Mouse (Mus musculus) MEL (cell line): ENCODE results near the gene Serpind1. TPM values are rescaled to one million over a fixed set of nuclear protein-coding genes. Genes with fewer than 3 reads are reported as not detected.

Experiments
- DNase-seq: peaks from one replicate; pipeline ENCODE4 v3.0.0; 2011; ENCODE audit warnings: low read depth, low spot score
- H3K27ac ChIP-seq: 2 replicates; pipeline ENCODE4 v1.5.1; 2012; ENCODE audit warnings: low read depth, mild to moderate bottlenecking, control low read depth, low read length, moderate library complexity; ENCODE audit not compliant: control insufficient read depth
- H3K27me3 ChIP-seq, 2 experiments: fragments of 150-350 bp in 1 of 2; sonication (generic) in 1 of 2; 2 replicates each; pipeline ENCODE4 v1.6.1; 2012; ENCODE audit warnings: low read length in 2 of 2, mild to moderate bottlenecking in 2 of 2, improper control_type of control experiment in 1 of 2, moderate library complexity in 1 of 2; ENCODE audit not compliant: insufficient read depth in 2 of 2, control insufficient read depth in 1 of 2
- H3K36me3 ChIP-seq, 2 experiments: 2 replicates each; pipeline ENCODE4 v1.6.1; 2012 to 2014; ENCODE audit warnings: low read length in 2 of 2, improper control_type of control experiment in 1 of 2, inconsistent platforms in 1 of 2, mild to moderate bottlenecking in 1 of 2; ENCODE audit not compliant: insufficient read depth in 2 of 2, control insufficient read depth in 1 of 2
- H3K4me1 ChIP-seq, 2 experiments: fragments of 150-350 bp in 1 of 2; sonication (generic) in 1 of 2; 2 replicates each; pipeline ENCODE4 v1.6.1; 2012; ENCODE audit warnings: low read length in 2 of 2, improper control_type of control experiment in 1 of 2, mild to moderate bottlenecking in 1 of 2; ENCODE audit not compliant: insufficient read depth in 2 of 2, control insufficient read depth in 1 of 2
- H3K4me3 ChIP-seq, 2 experiments: fragments of 150-350 bp in 1 of 2; sonication (generic) in 1 of 2; 2 replicates each; pipeline ENCODE4 v1.5.1; 2012; ENCODE audit warnings: low read depth in 2 of 2, low read length in 2 of 2, mild to moderate bottlenecking in 2 of 2, moderate library complexity in 2 of 2, control low read depth in 1 of 2, improper control_type of control experiment in 1 of 2; ENCODE audit not compliant: control insufficient read depth in 1 of 2, insufficient read depth in 1 of 2
- H3K79me2 ChIP-seq: 2 replicates; pipeline ENCODE4 v1.6.1; 2012; ENCODE audit warnings: mild to moderate bottlenecking, low read length, moderate library complexity; ENCODE audit not compliant: control insufficient read depth, poor library complexity, insufficient read depth
- H3K9ac ChIP-seq: 2 replicates; pipeline ENCODE4 v1.6.1; 2012; ENCODE audit warnings: low read depth, mild to moderate bottlenecking, control low read depth, low read length, moderate library complexity; ENCODE audit not compliant: control insufficient read depth, poor library complexity, severe bottlenecking
- H3K9me3 ChIP-seq: fragments of 150-350 bp; sonication (generic); replicated peaks from 2 replicates; pipeline ENCODE4 v1.6.1; 2012; ENCODE audit warnings: mild to moderate bottlenecking, low read length, improper control_type of control experiment, moderate library complexity; ENCODE audit not compliant: insufficient read depth
- BHLHE40 ChIP-seq: IDR thresholded peaks from 2 replicates; pipeline ENCODE4 v1.6.1; 2012; ENCODE audit warnings: low read depth, mild to moderate bottlenecking, inconsistent platforms, low read length, improper control_type of control experiment, borderline replicate concordance
- CHD2 ChIP-seq: IDR thresholded peaks from 2 replicates; pipeline ENCODE4 v1.6.1; 2011; ENCODE audit warnings: low read length, improper control_type of control experiment
- E2F4 ChIP-seq: IDR thresholded peaks from 2 replicates; pipeline ENCODE4 v1.6.1; 2011; ENCODE audit warnings: low read depth, low read length, improper control_type of control experiment, borderline replicate concordance
- ELF1 ChIP-seq: IDR thresholded peaks from 2 replicates; pipeline ENCODE4 v1.6.1; 2014; ENCODE audit warnings: low read depth, mild to moderate bottlenecking, inconsistent platforms, low read length, improper control_type of control experiment, moderate library complexity
- EP300 ChIP-seq, 2 experiments: IDR thresholded peaks; 2 replicates each; pipeline ENCODE4 v1.6.1; 2011; ENCODE audit warnings: improper control_type of control experiment in 2 of 2, low read length in 2 of 2, low read depth in 1 of 2, mild to moderate bottlenecking in 1 of 2
- KAT2A ChIP-seq: conservative IDR thresholded peaks from 2 replicates; pipeline ENCODE4 v1.6.1; 2012; ENCODE audit warnings: low read depth, low read length, improper control_type of control experiment, inconsistent platforms
- NELFE ChIP-seq: IDR thresholded peaks from 2 replicates; pipeline ENCODE4 v1.6.1; 2011; ENCODE audit warnings: low read depth, low read length, improper control_type of control experiment
- RCOR1 ChIP-seq: IDR thresholded peaks from 2 replicates; pipeline ENCODE4 v1.6.1; 2012; ENCODE audit warnings: low read depth, mild to moderate bottlenecking, inconsistent platforms, low read length, improper control_type of control experiment
- TAL1 ChIP-seq: IDR thresholded peaks from 2 replicates; pipeline ENCODE4 v1.6.1; 2012; ENCODE audit warnings: mild to moderate bottlenecking, inconsistent platforms, low read length, moderate library complexity, mixed read lengths
- ZKSCAN1 ChIP-seq: IDR thresholded peaks from 2 replicates; pipeline ENCODE4 v1.6.1; 2012; ENCODE audit warnings: low read depth, mild to moderate bottlenecking, inconsistent platforms, low read length, improper control_type of control experiment, moderate library complexity
- ZMIZ1 ChIP-seq: IDR thresholded peaks from 2 replicates; pipeline ENCODE4 v1.6.1; 2012; ENCODE audit warnings: low read depth, mild to moderate bottlenecking, inconsistent platforms, low read length, improper control_type of control experiment, moderate library complexity
- ZNF384 ChIP-seq: IDR thresholded peaks from 2 replicates; pipeline ENCODE4 v1.6.1; 2012; ENCODE audit warnings: low read depth, mild to moderate bottlenecking, inconsistent platforms, low read length, improper control_type of control experiment
- polyA plus RNA-seq, 2 experiments: library from polyadenylated mRNA; stranded (reverse) in 1 of 2; unstranded in 1 of 2; fragments of >175 nt in 1 of 2; fragments of >200 nt in 1 of 2; gene quantifications; 2 replicates each; pipeline versions ENCODE4 v1.2.1 to v1.2.4; 2012; ENCODE audit warnings: low replicate concordance in 2 of 2, low read depth in 1 of 2; ENCODE audit not compliant: insufficient read length in 2 of 2, insufficient read depth in 1 of 2, missing spikeins in 1 of 2
- total RNA-seq: library from RNA; depleted of rRNA; stranded (reverse); fragments of 300-350 nt; gene quantifications from 2 replicates; pipeline ENCODE4 v1.2.3, GENCODE M21; 2012; rRNA removed

Gene Serpind1
- total and polyA plus RNA-seq, 3 experiments = not detected

DNA sequence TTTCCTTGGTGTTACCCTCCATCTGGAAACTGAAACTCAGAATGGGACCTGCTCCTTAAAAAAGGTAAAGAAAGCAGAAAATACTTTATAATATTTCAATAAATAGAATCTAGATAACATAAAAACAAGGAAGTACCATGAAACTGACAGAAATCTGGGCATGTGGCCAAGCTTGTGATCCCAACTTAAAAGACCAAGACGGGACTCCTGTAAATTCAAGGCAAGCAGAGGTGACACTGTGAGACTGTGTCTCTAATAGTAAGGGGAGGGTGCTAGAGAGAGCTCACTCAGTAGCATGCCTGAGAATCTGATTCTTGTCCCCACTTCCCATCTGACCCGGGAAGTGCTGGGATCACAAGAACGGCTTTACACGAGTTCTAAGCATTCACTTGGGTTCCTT lies 61.6 kb downstream of the Serpind1 start:
- no peak overlapping the region for H3K27ac ChIP-seq
- H3K4me1 ChIP-seq = peaks cover 0 to 4% of the 10 kb centered on the region in 2 experiments; a peak in 3 of 4 replicates
- peak; percentile 79 for DNase-seq
- H3K79me2 ChIP-seq = no peaks in the 10 kb centered on the region
- no peak overlapping the region for H3K4me3 ChIP-seq
- H3K9ac ChIP-seq = no peak overlapping the region
- no peak for TF ChIP-seq NELFE
- no peak for TF ChIP-seq CHD2
- no peak for TF ChIP-seq ZNF384
- no peak for TF ChIP-seq ZMIZ1
- no peak for TF ChIP-seq KAT2A
- TF ChIP-seq ELF1 = no peak
- TF ChIP-seq EP300 (IDR thresholded peaks at IDR 0.05; ENCODE audit: low read depth in 1 of 2, low read length in 2 of 2) = 0 out of 4 replicates have a peak, but pooled peaks of 1 of the 2 experiments have one; percentile 16
- TF ChIP-seq BHLHE40 = no peak
- peak; percentile 82 for TF ChIP-seq RCOR1
- TF ChIP-seq TAL1 = no peak
- no peak for TF ChIP-seq ZKSCAN1
- TF ChIP-seq E2F4 = no peak
- H3K27me3 ChIP-seq = no peaks in the 10 kb centered on the region
- peaks cover 0 to 7% of the 10 kb centered on the region in 2 experiments; a peak in 2 of 4 replicates for H3K36me3 ChIP-seq
- H3K9me3 ChIP-seq = no peaks in the 10 kb centered on the region

Other genes with a start within 250 kb of the Serpind1 start
- 62.1 and 62.9 TPM in 2 replicates for gene Ppil2, start 220.1 kb upstream of the Serpind1 start, total RNA-seq
- gene Ppil2, start 220.1 kb upstream of the Serpind1 start, polyA plus RNA-seq = 10 to 100 TPM in 1 of 2 experiments, not detected in 1; 81.2 TPM
- 22.6 and 23.8 TPM in 2 replicates for gene 2610318N02Rik, start 206.2 kb upstream of the Serpind1 start, total RNA-seq
- gene 2610318N02Rik, start 206.2 kb upstream of the Serpind1 start, polyA plus RNA-seq = 10 to 100 TPM in 1 of 2 experiments, not detected in 1; 80.6 TPM
- 246 and 263 TPM in 2 replicates for gene Sdf2l1, start 199.0 kb upstream of the Serpind1 start, total RNA-seq
- 100 to 1,000 TPM in 1 of 2 experiments, not detected in 1; 249 TPM for gene Sdf2l1, start 199.0 kb upstream of the Serpind1 start, polyA plus RNA-seq
- 56.7 TPM in 2 replicates for gene Ydjc, start 186.8 kb upstream of the Serpind1 start, total RNA-seq
- gene Ydjc, start 186.8 kb upstream of the Serpind1 start, polyA plus RNA-seq = 10 to 100 TPM in 1 of 2 experiments, not detected in 1; 68.5 TPM
- 3.4 and 4.9 TPM in 2 replicates for gene Ccdc116, start 184.1 kb upstream of the Serpind1 start, total RNA-seq
- gene Ccdc116, start 184.1 kb upstream of the Serpind1 start, polyA plus RNA-seq = 1 to 10 TPM in 1 of 2 experiments, not detected in 1; 7.9 TPM
- 137 and 166 TPM in 2 replicates for gene Ube2l3, start 128.7 kb upstream of the Serpind1 start, total RNA-seq
- 1,000 to 10,000 TPM in 1 of 2 experiments, 100 to 1,000 TPM in 1; 297 to 2,006 TPM for gene Ube2l3, start 128.7 kb upstream of the Serpind1 start, polyA plus RNA-seq
- gene Rimbp3, start 122.8 kb upstream of the Serpind1 start, total RNA-seq = 0.36 and 0.62 TPM in 2 replicates
- gene Rimbp3, start 122.8 kb upstream of the Serpind1 start, polyA plus RNA-seq = under 1 TPM in 1 of 2 experiments, not detected in 1; 0.35 TPM
- gene Hic2, start 97.8 kb upstream of the Serpind1 start, total RNA-seq = 5.8 and 5.9 TPM in 2 replicates
- 1 to 10 TPM in 1 of 2 experiments, not detected in 1; 9.5 TPM for gene Hic2, start 97.8 kb upstream of the Serpind1 start, polyA plus RNA-seq
- 2.6 and 3.3 TPM in 2 replicates for gene Tmem191c, start 55.3 kb upstream of the Serpind1 start, total RNA-seq
- 1 to 10 TPM in 1 of 2 experiments, not detected in 1; 7.5 TPM for gene Tmem191c, start 55.3 kb upstream of the Serpind1 start, polyA plus RNA-seq
- 9.4 and 11.6 TPM in 2 replicates for gene Snap29, start 74.6 kb downstream of the Serpind1 start, total RNA-seq
- gene Snap29, start 74.6 kb downstream of the Serpind1 start, polyA plus RNA-seq = 10 to 100 TPM in 1 of 2 experiments, not detected in 1; 11.8 TPM
- gene Pi4ka, start 74.9 kb downstream of the Serpind1 start, total RNA-seq = 25.0 and 30.9 TPM in 2 replicates
- 100 to 1,000 TPM in 1 of 2 experiments, 10 to 100 TPM in 1; 73.1 to 286 TPM for gene Pi4ka, start 74.9 kb downstream of the Serpind1 start, polyA plus RNA-seq
- gene Crkl, start 120.6 kb downstream of the Serpind1 start, total RNA-seq = 14.9 and 16.2 TPM in 2 replicates
- gene Crkl, start 120.6 kb downstream of the Serpind1 start, polyA plus RNA-seq = 100 to 1,000 TPM in 1 of 2 experiments, 10 to 100 TPM in 1; 34.6 to 146 TPM
- gene Aifm3, start 158.2 kb downstream of the Serpind1 start, total RNA-seq = 0.23 and 0.29 TPM in 2 replicates
- gene Aifm3, start 158.2 kb downstream of the Serpind1 start, polyA plus RNA-seq = under 1 TPM in 1 of 2 experiments, not detected in 1; 0.52 TPM
- 39.5 and 45.1 TPM in 2 replicates for gene Lztr1, start 177.3 kb downstream of the Serpind1 start, total RNA-seq
- 10 to 100 TPM in 1 of 2 experiments, not detected in 1; 83.2 TPM for gene Lztr1, start 177.3 kb downstream of the Serpind1 start, polyA plus RNA-seq
- gene Thap7, start 199.8 kb downstream of the Serpind1 start, total RNA-seq = 53.6 and 65.5 TPM in 2 replicates
- 10 to 100 TPM in 1 of 2 experiments, not detected in 1; 65.4 TPM for gene Thap7, start 199.8 kb downstream of the Serpind1 start, polyA plus RNA-seq
- 0.12 TPM in 1 of 2 replicates, not detected in the other for gene Lrrc74b, start 229.9 kb downstream of the Serpind1 start, total RNA-seq
- gene Lrrc74b, start 229.9 kb downstream of the Serpind1 start, polyA plus RNA-seq = under 1 TPM in 1 of 2 experiments, not detected in 1; 0.10 TPM
- 0.04 TPM in 1 of 2 replicates, not detected in the other for gene P2rx6, start 230.5 kb downstream of the Serpind1 start, total RNA-seq
- under 1 TPM in 1 of 2 experiments, not detected in 1; 0.38 TPM for gene P2rx6, start 230.5 kb downstream of the Serpind1 start, polyA plus RNA-seq